Mouse (Mus musculus) lung, postnatal 0 days (tissue): Measurements from ENCODE around the gene F8. TPM values are rescaled to one million over a fixed set of nuclear protein-coding genes. Genes with fewer than 3 reads are reported as not detected.

Experiments used
- ATAC-seq: fragments of 200-750 bp; cut with Nextera tagmentation; 2 replicates; pipeline ENCODE4 v1.8.0; 2017; ENCODE audit warnings: moderate library complexity
- DNase-seq: peaks from one replicate; pipeline ENCODE4 v3.0.0-alpha.2; 2016; ENCODE audit warnings: low spot score
- H3K27ac ChIP-seq: fragments of 300-500 bp; sonication (generic); 2 replicates; pipeline ENCODE4 v1.5.1; 2014; ENCODE audit warnings: antibody characterized with exemption, mild to moderate bottlenecking, low read length, mixed read lengths
- H3K27me3 ChIP-seq: fragments of 300-500 bp; sonication (generic); replicated peaks from 2 replicates; pipeline ENCODE4 v1.6.1; 2014; ENCODE audit warnings: low read length, mixed read lengths; ENCODE audit not compliant: insufficient read depth
- H3K36me3 ChIP-seq: fragments of 300-500 bp; sonication (generic); 2 replicates; pipeline ENCODE4 v1.6.1; 2014; ENCODE audit warnings: low read length, mixed read lengths; ENCODE audit not compliant: insufficient read depth
- H3K4me1 ChIP-seq: fragments of 300-500 bp; sonication (generic); 2 replicates; pipeline ENCODE4 v1.6.1; 2014; ENCODE audit warnings: antibody characterized with exemption, low read depth, low read length, mixed read lengths; ENCODE audit not compliant: insufficient read depth
- H3K4me2 ChIP-seq: fragments of 300-500 bp; sonication (generic); replicated peaks from 2 replicates; pipeline ENCODE4 v1.6.1; 2014; ENCODE audit warnings: low read depth, mild to moderate bottlenecking, low read length, moderate library complexity, mixed read lengths
- H3K4me3 ChIP-seq: fragments of 300-500 bp; sonication (generic); 2 replicates; pipeline ENCODE4 v1.5.1; 2014; ENCODE audit warnings: low read depth, low read length
- H3K9ac ChIP-seq: fragments of 300-500 bp; sonication (generic); replicated peaks from 2 replicates; pipeline ENCODE4 v1.6.1; 2014; ENCODE audit warnings: low read depth, mild to moderate bottlenecking
- H3K9me3 ChIP-seq: fragments of 300-500 bp; sonication (generic); 2 replicates; pipeline ENCODE4 v1.6.1; 2016; ENCODE audit warnings: low read length, mixed read lengths
- CTCF ChIP-seq: IDR thresholded peaks from 2 replicates; pipeline ENCODE4 v1.5.1; 2016; ENCODE audit warnings: antibody characterized with exemption, mild to moderate bottlenecking
- EP300 ChIP-seq: IDR thresholded peaks from 2 replicates; pipeline ENCODE4 v1.6.1; 2016; ENCODE audit warnings: antibody characterized with exemption, mild to moderate bottlenecking, control low read depth
- WGBS: fragments of 180-500 bp; shearing (Covaris S2); extraction: QIAGEN DNeasy Blood & Tissue Kit; methylation state at CpG from one replicate; pipeline ENCODE4 v1.1.7; 2014; 5-methylcytosine and 5-hydroxymethylcytosine counted together
- polyA plus RNA-seq: library from polyadenylated mRNA; unstranded; fragments of >200 nt; fragmentation: Nextera tagmentation; extraction: Ambion mirVana; gene quantifications from 2 replicates; pipeline ENCODE4 v1.2.1, GENCODE M21; 2015

The F8 gene
- polyA plus RNA-seq, 1 experiment from 2014 or later, result 1.3 TPM

DNA sequence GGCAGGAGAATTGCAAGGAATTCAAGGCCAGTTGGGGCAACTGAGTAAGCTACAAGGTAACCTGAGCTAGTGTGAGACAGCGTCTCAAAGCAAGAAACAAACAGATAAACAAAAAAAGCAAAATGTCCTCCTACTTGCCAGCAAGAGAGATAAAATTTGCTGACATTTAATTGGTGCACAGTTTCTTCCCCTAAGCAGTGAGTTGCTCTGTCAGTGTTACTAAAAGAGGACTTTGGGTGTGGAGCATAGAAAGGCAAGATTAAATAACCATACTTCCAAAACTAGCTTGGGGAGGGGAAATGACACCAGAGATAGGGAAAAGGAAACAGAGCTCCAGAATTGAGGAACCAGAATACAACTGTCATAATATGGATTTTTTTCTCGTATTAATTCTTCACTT, 252.9 kb downstream of the F8 start:
- H3K4me3 ChIP-seq, result no peak overlapping the region
- DNase-seq, result no peak

DNA sequence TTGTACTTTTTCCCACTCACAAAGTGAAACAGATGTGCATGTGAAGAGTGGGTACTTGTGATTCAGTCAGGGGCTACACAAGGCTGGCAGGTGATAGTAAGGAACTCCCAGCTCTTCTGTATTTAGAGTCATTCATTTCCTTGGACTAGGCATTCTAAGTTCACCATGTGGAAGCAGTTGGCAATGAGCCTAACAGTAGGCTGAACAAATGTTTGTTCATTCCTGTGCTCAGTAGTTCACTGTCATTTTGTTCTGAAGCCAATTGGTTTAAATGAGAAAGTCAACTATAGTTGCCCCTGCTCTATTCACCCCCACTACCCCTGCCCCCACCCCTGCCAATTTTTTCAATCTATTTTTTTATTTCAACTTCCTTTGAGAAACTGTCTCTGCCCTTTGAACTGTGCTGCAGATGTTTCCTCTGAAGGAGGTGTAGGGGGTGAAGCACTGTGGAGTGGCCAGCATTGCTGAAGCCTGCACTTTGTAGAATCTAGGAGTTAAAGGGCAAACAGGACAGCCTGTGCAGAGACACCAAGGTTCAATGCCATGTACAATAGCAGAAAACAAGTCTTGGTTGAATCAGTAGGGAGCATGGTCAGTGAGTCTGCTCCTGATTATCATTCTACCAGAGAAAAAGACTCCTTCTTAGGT, 254.0 kb downstream of the F8 start:
- Histone ChIP-seq H3K27ac (no peak overlapping the region), H3K36me3 (no peaks in the 10 kb centered on the region), H3K4me2 (0 out of 2 replicates have a peak overlapping the region, but pooled peaks have one; percentile 6), H3K9me3 (no peaks in the 10 kb centered on the region), H3K4me3 (no peak overlapping the region), H3K4me1 (no peaks in the 10 kb centered on the region), H3K9ac (no peak overlapping the region), H3K27me3 (no peaks in the 10 kb centered on the region)
- peak; percentile 48 for DNase-seq
- no peak for ATAC-seq
- TF ChIP-seq CTCF (no peak), EP300 (no peak)

More for the DNA sequence above, 252.9 kb downstream of the F8 start:
- TF ChIP-seq CTCF (no peak), EP300 (no peak)
- Histone ChIP-seq H3K9me3 (no peaks in the 10 kb centered on the region), H3K4me2 (0 out of 2 replicates have a peak overlapping the region, but pooled peaks have one; percentile 47), H3K4me1 (no peaks in the 10 kb centered on the region), H3K9ac (no peak overlapping the region), H3K27me3 (no peaks in the 10 kb centered on the region), H3K36me3 (no peaks in the 10 kb centered on the region), H3K27ac (no peak overlapping the region)
- ATAC-seq, result no peak
- 36% methylated on average over 2 of the region's 2 CpGs for WGBS

DNA sequence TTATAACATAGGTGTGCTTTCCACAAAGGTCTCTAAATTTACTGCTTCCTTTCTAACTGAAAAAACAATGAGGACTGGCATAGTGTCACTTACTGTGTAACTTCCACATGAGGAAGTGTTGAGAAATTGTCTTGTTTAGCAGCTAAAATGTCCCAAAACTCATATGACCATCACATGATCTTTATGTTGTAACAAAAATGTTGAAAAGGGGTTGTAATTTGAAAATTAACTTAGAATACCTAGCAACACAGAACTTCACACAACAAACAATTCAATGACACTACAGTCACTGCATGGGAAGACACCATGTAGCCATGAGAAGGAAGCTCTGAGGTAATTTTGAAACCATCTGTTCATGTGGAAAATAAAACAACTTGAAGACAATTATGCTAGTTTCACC, 255.5 kb downstream of the F8 start:
- H3K4me2 ChIP-seq, result no peak overlapping the region
- no peak for TF ChIP-seq EP300
- TF ChIP-seq CTCF, result no peak
- no peaks in the 10 kb centered on the region for H3K9me3 ChIP-seq
- H3K27ac ChIP-seq, result no peak overlapping the region
- H3K4me3 ChIP-seq, result no peak overlapping the region
- H3K9ac ChIP-seq, result no peak overlapping the region
- no peaks in the 10 kb centered on the region for H3K27me3 ChIP-seq
- peak; percentile 11 for DNase-seq
- H3K36me3 ChIP-seq, result no peaks in the 10 kb centered on the region
- H3K4me1 ChIP-seq, result no peaks in the 10 kb centered on the region
- no peak for ATAC-seq

DNA sequence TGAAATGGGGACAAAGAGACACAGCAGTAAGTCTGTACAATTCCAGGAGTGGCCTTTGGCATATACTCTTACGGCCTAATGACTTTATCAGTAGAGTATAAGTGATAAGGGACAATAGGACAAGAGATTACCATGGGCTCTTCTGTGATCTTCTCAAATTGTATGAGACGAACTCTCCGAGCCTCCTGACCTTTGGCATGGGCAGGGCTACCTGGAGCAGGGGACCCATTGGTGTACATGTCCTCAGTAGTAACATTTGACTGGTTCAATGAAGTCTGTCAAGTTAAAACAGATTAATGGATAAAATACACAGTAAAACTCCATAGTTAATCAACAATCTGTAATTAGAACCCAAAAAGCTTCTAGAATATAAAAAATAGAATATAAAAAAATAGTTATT, 256.8 kb downstream of the F8 start:
- Histone ChIP-seq H3K4me1 (no peaks in the 10 kb centered on the region), H3K9me3 (no peaks in the 10 kb centered on the region), H3K36me3 (no peaks in the 10 kb centered on the region), H3K4me3 (no peak overlapping the region), H3K9ac (no peak overlapping the region), H3K27me3 (no peaks in the 10 kb centered on the region), H3K4me2 (no peak overlapping the region), H3K27ac (no peak overlapping the region)
- WGBS, result 84% methylated on average over 3 of the region's 3 CpGs
- TF ChIP-seq EP300 (no peak), CTCF (no peak)
- no peak for ATAC-seq
- no peak for DNase-seq

Other genes with a start within 250 kb of the F8 start
- not detected in 2 replicates for gene Smim9, start 218.8 kb downstream of the F8 start, polyA plus RNA-seq
- gene Fundc2, start 216 bp downstream of the F8 start, polyA plus RNA-seq, result 40.1 and 47.3 TPM in 2 replicates
- gene Cmc4, start 34.0 kb upstream of the F8 start, polyA plus RNA-seq, result 18.5 and 23.4 TPM in 2 replicates
- gene Mtcp1, start 34.0 kb upstream of the F8 start, polyA plus RNA-seq, result 5.0 and 5.5 TPM in 2 replicates
- 27.9 and 30.0 TPM in 2 replicates for gene Brcc3, start 34.0 kb upstream of the F8 start, polyA plus RNA-seq
- 98.6 and 104 TPM in 2 replicates for gene Vbp1, start 131.7 kb upstream of the F8 start, polyA plus RNA-seq
- 0.24 and 0.25 TPM in 2 replicates for gene Rab39b, start 195.6 kb upstream of the F8 start, polyA plus RNA-seq